Mouse (Mus musculus): ENCODE data around the gene Ppp2r5a. TPM values are rescaled to one million over a fixed set of nuclear protein-coding genes. Genes with fewer than 3 reads are reported as not detected.

The Ppp2r5a gene
- polyA plus RNA-seq, 1 experiment from 2014 or later, result 12.3 TPM

Other genes starting within 250 kb of the Ppp2r5a start
- gene Fam71a, start 238.5 kb downstream of the Ppp2r5a start, polyA plus RNA-seq (2016; fragmentation: Nextera tagmentation; extraction: Ambion mirVana), result not detected in 2 replicates
- gene Atf3, start 185.2 kb downstream of the Ppp2r5a start, polyA plus RNA-seq (2016; fragmentation: Nextera tagmentation; extraction: Ambion mirVana), result 1.5 and 2.1 TPM in 2 replicates
- 77.4 and 77.6 TPM in 2 replicates for gene Nenf, start 85.1 kb downstream of the Ppp2r5a start, polyA plus RNA-seq (2016; fragmentation: Nextera tagmentation; extraction: Ambion mirVana)
- 39.3 and 39.6 TPM in 2 replicates for gene Tmem206, start 77.4 kb downstream of the Ppp2r5a start, polyA plus RNA-seq (2016; fragmentation: Nextera tagmentation; extraction: Ambion mirVana)
- 59.1 and 60.7 TPM in 2 replicates for gene Dtl, start 172.3 kb upstream of the Ppp2r5a start, polyA plus RNA-seq (2016; fragmentation: Nextera tagmentation; extraction: Ambion mirVana)
- 68.4 and 75.1 TPM in 2 replicates for gene Ints7, start 172.4 kb upstream of the Ppp2r5a start, polyA plus RNA-seq (2016; fragmentation: Nextera tagmentation; extraction: Ambion mirVana)

Data from midbrain, embryonic 12.5 days (tissue).